Mouse (Mus musculus): ENCODE results near the gene Ctdspl.

DNA sequence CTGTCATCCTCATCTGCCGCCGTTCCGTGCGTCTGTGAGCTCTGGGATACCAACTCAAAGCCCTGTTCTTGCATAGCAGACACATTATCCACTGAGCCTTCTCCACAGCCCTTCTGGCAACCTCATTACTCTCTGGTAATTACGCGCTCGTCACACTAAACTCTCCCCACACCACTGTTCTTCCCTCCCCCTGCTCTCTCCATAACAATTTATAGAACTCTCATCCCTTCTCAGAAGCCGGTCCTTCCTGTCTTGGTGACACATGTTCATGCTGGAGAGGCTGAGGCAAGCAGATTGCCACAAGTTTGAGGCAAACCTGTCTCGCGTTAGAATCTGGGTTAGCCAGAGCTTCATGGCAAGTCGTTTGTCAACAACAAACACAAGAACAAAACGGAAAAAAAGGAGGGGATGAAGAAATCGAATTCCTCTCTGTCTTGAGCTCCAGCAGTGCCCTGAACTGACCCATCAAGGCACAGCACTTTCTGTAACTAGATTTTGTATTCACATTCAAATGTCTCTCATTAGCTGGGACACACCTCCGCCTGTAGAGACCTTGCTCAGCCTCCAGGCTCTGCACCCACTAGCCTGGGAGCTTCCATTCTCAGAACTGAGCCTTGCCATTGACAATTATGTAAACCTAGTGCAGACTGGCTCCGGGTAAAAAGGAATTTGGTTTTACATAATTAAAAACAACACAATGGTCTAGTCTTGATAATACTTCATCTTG, 79.2 kb downstream of the Ctdspl start:
- TF ChIP-seq CTCF (IDR thresholded peaks at IDR 0.05; ENCODE audit: extremely low read depth, insufficient read length, insufficient replicate concordance, low read depth, low read length) (no peak), POLR2A (IDR thresholded peaks at IDR 0.05; ENCODE audit: low read depth, low read length) (no peak)

Data from small intestine, adult 2 months (tissue).